Mouse (Mus musculus) limb, embryonic 11.5 days (tissue): ENCODE measurements around the gene Zfp607b. TPM values are rescaled to one million over a fixed set of nuclear protein-coding genes. Genes with fewer than 3 reads are reported as not detected.

Source experiments
- ATAC-seq: fragments of 200-750 bp; cut with Nextera tagmentation; 2 replicates; pipeline ENCODE4 v1.8.0; 2017; ENCODE audit warnings: low read depth; ENCODE audit not compliant: insufficient number of reproducible peaks, low FRiP score, low TSS enrichment
- DNase-seq: peaks from one replicate; pipeline ENCODE4 v3.0.0-alpha.2; 2015; ENCODE audit warnings: low spot score
- H3K27ac ChIP-seq: fragments of 300-500 bp; sonication (generic); replicated peaks from 2 replicates; pipeline ENCODE4 v1.5.1; 2014; ENCODE audit warnings: low read depth, mild to moderate bottlenecking, low read length
- H3K27me3 ChIP-seq: fragments of 300-500 bp; sonication (generic); 2 replicates; pipeline ENCODE4 v1.6.1; 2014; ENCODE audit warnings: mild to moderate bottlenecking, low read length, mixed read lengths; ENCODE audit not compliant: control insufficient read depth, insufficient read depth
- H3K36me3 ChIP-seq: fragments of 300-500 bp; sonication (generic); 2 replicates; pipeline ENCODE4 v1.6.1; 2014; ENCODE audit warnings: mild to moderate bottlenecking, low read length, moderate library complexity, mixed read lengths; ENCODE audit not compliant: control insufficient read depth, insufficient read depth
- H3K4me1 ChIP-seq: fragments of 300-500 bp; sonication (generic); 2 replicates; pipeline ENCODE4 v1.6.1; 2014; ENCODE audit warnings: low read length, mixed read lengths; ENCODE audit not compliant: control insufficient read depth, insufficient read depth
- H3K4me2 ChIP-seq: fragments of 300-500 bp; sonication (generic); 2 replicates; pipeline ENCODE4 v1.6.1; 2014; ENCODE audit warnings: low read depth, mild to moderate bottlenecking, moderate library complexity; ENCODE audit not compliant: severe bottlenecking
- H3K4me3 ChIP-seq: fragments of 300-500 bp; sonication (generic); 2 replicates; pipeline ENCODE4 v1.5.1; 2014; ENCODE audit warnings: low read depth, low read length
- H3K9ac ChIP-seq: fragments of 300-500 bp; sonication (generic); 2 replicates; pipeline ENCODE4 v1.6.1; 2014; ENCODE audit warnings: mild to moderate bottlenecking, low read length
- H3K9me3 ChIP-seq: fragments of 300-500 bp; sonication (generic); 2 replicates; pipeline ENCODE4 v1.6.1; 2016; ENCODE audit warnings: low read length; ENCODE audit not compliant: control insufficient read depth
- WGBS: fragments of 180-500 bp; shearing (Covaris S2); extraction: QIAGEN DNeasy Blood & Tissue Kit; methylation state at CpG from one replicate; pipeline ENCODE4 v1.1.7; 2014; 5-methylcytosine and 5-hydroxymethylcytosine counted together
- polyA plus RNA-seq: library from polyadenylated mRNA; unstranded; fragments of >200 nt; fragmentation: Nextera tagmentation; extraction: Ambion mirVana; gene quantifications from 2 replicates; pipeline ENCODE4 v1.2.1, GENCODE M21; 2014

Zfp607b gene
- polyA plus RNA-seq, 1 experiment from 2014 or later: 2.8 TPM

GRCm38 (mm10) chr7:27688246-27688788, 823 bp upstream of the Zfp607b start:
- Histone ChIP-seq H3K36me3 (no peaks in the 10 kb centered on the region), H3K4me1 (0 out of 2 replicates have a peak, but pooled peaks cover 3% of the 10 kb centered on the region), H3K9me3 (no peaks in the 10 kb centered on the region), H3K9ac (peak overlapping the region; percentile 62), H3K4me3 (peak overlapping the region; percentile 44), H3K27me3 (no peaks in the 10 kb centered on the region), H3K4me2 (peak overlapping the region; percentile 77), H3K27ac (no peak overlapping the region; the same call in 1 of the 2 replicates)
- WGBS: 45% methylated on average over 14 of the region's 14 CpGs
- ATAC-seq (no peak), DNase-seq (peak; percentile 34)

GRCm38 (mm10) chr7:27691076-27691475, 1.9 kb downstream of the Zfp607b start:
- Histone ChIP-seq H3K4me3 (no peak overlapping the region), H3K27me3 (no peaks in the 10 kb centered on the region), H3K27ac (no peak overlapping the region), H3K9me3 (no peaks in the 10 kb centered on the region), H3K9ac (no peak overlapping the region), H3K4me1 (0 out of 2 replicates have a peak, but pooled peaks cover 3% of the 10 kb centered on the region), H3K4me2 (no peak overlapping the region), H3K36me3 (no peaks in the 10 kb centered on the region)
- peak; percentile 40 for DNase-seq
- 37% methylated on average over 5 of the region's 5 CpGs for WGBS
- ATAC-seq: no peak

- no peak overlapping the region for H3K4me2 ChIP-seq
- 49% methylated on average over 3 of the region's 3 CpGs for WGBS
- no peak overlapping the region for H3K9ac ChIP-seq
- no peak overlapping the region for H3K27ac ChIP-seq
- H3K9me3 ChIP-seq: no peaks in the 10 kb centered on the region; the same call in 1 of the 2 replicates
- no peaks in the 10 kb centered on the region for H3K4me1 ChIP-seq
- no peaks in the 10 kb centered on the region for H3K36me3 ChIP-seq
- DNase-seq (no peak), ATAC-seq (no peak)
- no peak overlapping the region for H3K4me3 ChIP-seq
- H3K27me3 ChIP-seq: no peaks in the 10 kb centered on the region
These were observed 7.6 kb downstream of the Zfp607b start for GRCm38 (mm10) chr7:27696711-27697110.

GRCm38 (mm10) chr7:27710402-27710801, 21.3 kb downstream of the Zfp607b start:
- no peak overlapping the region for H3K4me2 ChIP-seq
- ATAC-seq: no peak
- WGBS: 78% methylated on average over 7 of the region's 7 CpGs

GRCm38 (mm10) chr7:27721951-27722350, 32.8 kb downstream of the Zfp607b start:
- Histone ChIP-seq H3K36me3 (no peaks in the 10 kb centered on the region), H3K4me3 (no peak overlapping the region), H3K4me1 (no peaks in the 10 kb centered on the region), H3K9me3 (no peaks in the 10 kb centered on the region), H3K9ac (no peak overlapping the region), H3K4me2 (no peak overlapping the region), H3K27ac (no peak overlapping the region), H3K27me3 (no peaks in the 10 kb centered on the region)
- 89% methylated on average over 8 of the region's 8 CpGs for WGBS
- DNase-seq: no peak
- no peak for ATAC-seq

More at GRCm38 (mm10) chr7:27710402-27710801, 21.3 kb downstream of the Zfp607b start:
- Histone ChIP-seq H3K27me3 (no peaks in the 10 kb centered on the region), H3K9me3 (peaks cover 6% of the 10 kb centered on the region; the same call in 1 of the 2 replicates), H3K4me3 (no peak overlapping the region), H3K27ac (no peak overlapping the region), H3K4me1 (no peaks in the 10 kb centered on the region), H3K36me3 (no peaks in the 10 kb centered on the region), H3K9ac (no peak overlapping the region)
- DNase-seq: no peak

- Histone ChIP-seq H3K4me1 (no peaks in the 10 kb centered on the region), H3K27ac (no peak overlapping the region), H3K9me3 (no peaks in the 10 kb centered on the region), H3K4me3 (no peak overlapping the region), H3K27me3 (no peaks in the 10 kb centered on the region), H3K4me2 (no peak overlapping the region), H3K36me3 (no peaks in the 10 kb centered on the region), H3K9ac (no peak overlapping the region)
- 0 out of 2 replicates have a peak, but pooled peaks have one; percentile 78 for ATAC-seq
- peak; percentile 65 for DNase-seq
- 52% methylated on average over 12 of the region's 12 CpGs for WGBS
These were observed 36.7 kb downstream of the Zfp607b start for GRCm38 (mm10) chr7:27725566-27726538.

GRCm38 (mm10) chr7:27727471-27727870, 38.3 kb downstream of the Zfp607b start:
- WGBS: 71% methylated on average over 2 of the region's 2 CpGs
- H3K27ac ChIP-seq: no peak overlapping the region
- ATAC-seq (no peak), DNase-seq (no peak)
- H3K9me3 ChIP-seq: no peaks in the 10 kb centered on the region
- no peak overlapping the region for H3K4me3 ChIP-seq
- H3K27me3 ChIP-seq: no peaks in the 10 kb centered on the region
- no peak overlapping the region for H3K9ac ChIP-seq
- no peak overlapping the region for H3K4me2 ChIP-seq
- no peaks in the 10 kb centered on the region for H3K36me3 ChIP-seq
- H3K4me1 ChIP-seq: no peaks in the 10 kb centered on the region

- peak within 1 kb of the TSS; percentile 76 for H3K4me2 ChIP-seq
- H3K27me3 ChIP-seq: no peaks in the 10 kb centered on the region
- peak within 1 kb of the TSS; percentile 91 for H3K27ac ChIP-seq
- peak; percentile 90 for DNase-seq
- H3K36me3 ChIP-seq: no peaks in the 10 kb centered on the region; the same call in 1 of the 2 replicates
- ATAC-seq: peak; percentile 93
- H3K9me3 ChIP-seq: no peaks in the 10 kb centered on the region
- under 1% methylated on average over 35 of the region's 35 CpGs for WGBS
- H3K4me1 ChIP-seq: no peaks in the 10 kb centered on the region
- peak within 1 kb of the TSS; percentile 95 for H3K9ac ChIP-seq
- peak within 1 kb of the TSS; percentile 79 for H3K4me3 ChIP-seq
These were observed 42.2 kb downstream of the Zfp607b start, which contains the start of gene Zfp60 for GRCm38 (mm10) chr7:27731281-27731883. TSS of gene Zfp60 (plus strand) at chr7:27731389.
